Mouse (Mus musculus): ENCODE measurements at regions not wholly inside any gene's neighbourhood (a gene's known extent, or its start where the extent isn't known, plus 50 kb on each side); places are given as distances from the start of the nearest gene placed in this dataset.

DNA sequence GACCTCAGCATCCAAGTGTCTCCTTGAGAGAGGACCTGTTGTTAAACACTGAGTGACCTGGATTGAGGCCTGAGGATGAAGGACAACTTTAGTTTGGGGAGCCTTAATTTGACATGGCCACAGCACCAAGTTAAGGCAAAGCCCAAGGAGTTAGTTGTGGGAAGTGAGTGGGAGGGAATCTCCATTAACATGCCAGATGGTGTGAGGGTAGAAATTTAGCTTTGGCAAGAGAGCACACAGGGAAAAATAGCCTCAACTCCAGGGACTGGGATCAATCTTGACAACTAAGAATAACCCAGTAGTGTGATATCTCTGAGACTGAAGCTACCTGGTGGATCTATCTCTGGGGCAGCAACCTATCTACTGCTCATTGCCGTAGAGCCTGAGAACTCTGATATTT lies 105.4 kb downstream of the Ahr start:
- Histone ChIP-seq H3K27ac (ENCODE audit: low read depth, low read length) (no peak overlapping the region), H3K4me3 (ENCODE audit: low read depth, low read length) (no peak overlapping the region), H3K4me1 (ENCODE audit: control insufficient read depth, insufficient read depth, low read length) (no peaks in the 10 kb centered on the region), H3K9ac (replicated peaks; ENCODE audit: low read depth, low read length) (no peak overlapping the region), H3K9me3 (ENCODE audit: control insufficient read depth, low read length) (no peaks in the 10 kb centered on the region), H3K27me3 (ENCODE audit: control insufficient read depth, insufficient read depth, low read length) (no peaks in the 10 kb centered on the region), H3K36me3 (ENCODE audit: control insufficient read depth, insufficient read depth, low read length) (no peaks in the 10 kb centered on the region), H3K4me2 (ENCODE audit: low read depth, low read length) (no peak overlapping the region)
- ATAC-seq (ENCODE audit: low read depth): no peak
- 100% methylated on average over 1 of the region's 1 CpGs for WGBS

DNA sequence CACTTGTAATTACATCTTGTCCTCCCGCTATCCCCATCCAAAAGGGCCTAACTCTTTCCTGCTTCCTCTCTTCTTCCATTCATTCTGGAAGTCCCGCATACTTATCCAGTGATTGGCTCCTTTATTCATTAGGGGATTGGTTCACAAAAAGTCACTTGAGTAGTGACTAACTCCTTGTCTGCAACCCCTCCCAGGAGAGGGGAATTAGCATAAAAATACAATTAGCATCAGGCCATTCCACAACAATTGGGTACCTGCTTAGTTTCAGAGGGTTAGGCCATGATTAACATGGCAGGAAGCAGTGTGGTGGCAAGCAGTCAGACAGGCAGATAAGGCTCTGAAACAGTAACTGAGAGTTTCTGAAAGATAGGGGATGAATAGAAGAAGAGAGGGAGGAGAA lies 115.6 kb downstream of the Ahr start:
- ATAC-seq (ENCODE audit: low read depth): no peak
- 80% methylated on average over 2 of the region's 2 CpGs for WGBS

DNA sequence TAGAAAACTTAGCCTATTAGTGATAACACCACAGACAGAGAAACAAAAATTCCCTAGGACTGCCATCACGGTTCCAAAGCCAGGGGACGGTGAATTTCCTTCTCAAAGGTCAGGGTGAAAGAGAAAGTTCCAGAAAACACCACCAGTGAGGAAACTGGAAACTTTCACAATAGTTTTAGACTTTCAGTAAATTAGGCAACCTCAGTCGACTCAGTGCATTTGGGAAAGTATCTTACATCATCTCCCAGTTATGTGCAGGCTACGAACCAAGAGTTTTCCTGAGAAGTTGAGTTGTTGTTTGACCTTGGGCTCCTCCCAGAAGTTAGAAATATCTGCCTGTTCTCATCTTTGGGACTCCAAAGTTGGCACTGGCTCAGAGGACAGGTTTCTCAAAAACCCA lies 116.9 kb downstream of the Ahr start:
- H3K9me3 ChIP-seq (ENCODE audit: control insufficient read depth, low read length): no peaks in the 10 kb centered on the region
- no peak overlapping the region for H3K9ac ChIP-seq (replicated peaks; ENCODE audit: low read depth, low read length)
- H3K4me3 ChIP-seq (ENCODE audit: low read depth, low read length): no peak overlapping the region
- no peaks in the 10 kb centered on the region for H3K4me1 ChIP-seq (ENCODE audit: control insufficient read depth, insufficient read depth, low read length)
- no peaks in the 10 kb centered on the region for H3K36me3 ChIP-seq (ENCODE audit: control insufficient read depth, insufficient read depth, low read length)
- no peak for ATAC-seq (ENCODE audit: low read depth)
- H3K4me2 ChIP-seq (ENCODE audit: low read depth, low read length): no peak overlapping the region
- no peak overlapping the region for H3K27ac ChIP-seq (ENCODE audit: low read depth, low read length)
- no peaks in the 10 kb centered on the region for H3K27me3 ChIP-seq (ENCODE audit: control insufficient read depth, insufficient read depth, low read length)
- WGBS: 87% methylated on average over 4 of the region's 4 CpGs

More for the DNA sequence above, 115.6 kb downstream of the Ahr start:
- Histone ChIP-seq H3K4me2 (ENCODE audit: low read depth, low read length) (no peak overlapping the region), H3K27ac (ENCODE audit: low read depth, low read length) (no peak overlapping the region), H3K9ac (replicated peaks; ENCODE audit: low read depth, low read length) (no peak overlapping the region), H3K4me3 (ENCODE audit: low read depth, low read length) (no peak overlapping the region), H3K27me3 (ENCODE audit: control insufficient read depth, insufficient read depth, low read length) (no peaks in the 10 kb centered on the region), H3K36me3 (ENCODE audit: control insufficient read depth, insufficient read depth, low read length) (no peaks in the 10 kb centered on the region), H3K4me1 (ENCODE audit: control insufficient read depth, insufficient read depth, low read length) (no peaks in the 10 kb centered on the region), H3K9me3 (ENCODE audit: control insufficient read depth, low read length) (no peaks in the 10 kb centered on the region)

DNA sequence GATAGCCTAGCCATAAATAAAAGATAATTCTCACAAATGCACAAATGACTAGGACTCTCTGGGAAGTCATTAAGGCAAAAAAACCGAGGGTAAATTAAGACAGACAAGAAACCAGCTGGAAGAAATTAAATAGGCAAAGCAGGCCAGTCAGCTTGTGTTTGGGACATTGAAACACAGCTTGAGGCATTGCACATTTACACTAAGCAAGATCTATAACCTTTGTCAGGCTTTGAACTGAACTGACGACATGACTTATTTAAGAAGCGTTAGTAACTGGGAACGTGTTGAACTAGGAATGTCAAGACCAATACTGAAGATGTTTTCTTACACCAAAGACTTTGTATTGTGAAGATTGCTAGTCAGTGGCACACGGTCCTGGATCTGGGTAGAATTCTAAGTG lies 118.3 kb downstream of the Ahr start:
- no peaks in the 10 kb centered on the region for H3K27me3 ChIP-seq (ENCODE audit: control insufficient read depth, insufficient read depth, low read length)
- no peak overlapping the region for H3K4me2 ChIP-seq (ENCODE audit: low read depth, low read length)
- no peak overlapping the region for H3K9ac ChIP-seq (replicated peaks; ENCODE audit: low read depth, low read length)
- H3K9me3 ChIP-seq (ENCODE audit: control insufficient read depth, low read length): no peaks in the 10 kb centered on the region
- WGBS: 37% methylated on average over 5 of the region's 5 CpGs
- no peaks in the 10 kb centered on the region for H3K4me1 ChIP-seq (ENCODE audit: control insufficient read depth, insufficient read depth, low read length)
- no peak for ATAC-seq (ENCODE audit: low read depth)
- H3K4me3 ChIP-seq (ENCODE audit: low read depth, low read length): no peak overlapping the region
- no peak overlapping the region for H3K27ac ChIP-seq (ENCODE audit: low read depth, low read length)
- no peaks in the 10 kb centered on the region for H3K36me3 ChIP-seq (ENCODE audit: control insufficient read depth, insufficient read depth, low read length)

DNA sequence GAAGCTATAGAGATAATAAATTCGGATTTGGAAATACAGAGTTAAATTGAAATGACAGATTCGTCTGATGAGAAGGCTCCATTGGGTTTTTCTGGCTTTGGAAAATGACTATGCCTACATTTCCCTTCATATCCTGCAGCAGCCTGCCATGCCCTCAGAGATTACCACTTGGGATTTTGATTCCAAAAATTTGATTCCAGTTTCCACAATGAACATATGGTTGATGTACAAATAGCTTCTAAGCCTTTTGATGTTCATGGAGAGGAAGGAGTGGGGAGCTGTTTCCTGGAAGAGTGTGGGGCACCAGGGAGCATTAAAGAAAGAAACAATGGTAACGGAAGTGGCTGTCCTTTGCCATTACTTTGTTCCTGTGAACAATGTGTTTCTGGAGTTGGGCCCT lies 122.1 kb downstream of the Ahr start:
- no peak for ATAC-seq (ENCODE audit: low read depth)
- no peak overlapping the region for H3K4me2 ChIP-seq (ENCODE audit: low read depth, low read length)
- H3K27ac ChIP-seq (ENCODE audit: low read depth, low read length): no peak overlapping the region
- no peaks in the 10 kb centered on the region for H3K4me1 ChIP-seq (ENCODE audit: control insufficient read depth, insufficient read depth, low read length)
- H3K9me3 ChIP-seq (ENCODE audit: control insufficient read depth, low read length): no peaks in the 10 kb centered on the region
- no peak overlapping the region for H3K4me3 ChIP-seq (ENCODE audit: low read depth, low read length)
- H3K27me3 ChIP-seq (ENCODE audit: control insufficient read depth, insufficient read depth, low read length): no peaks in the 10 kb centered on the region
- no peaks in the 10 kb centered on the region for H3K36me3 ChIP-seq (ENCODE audit: control insufficient read depth, insufficient read depth, low read length)
- 62% methylated on average over 3 of the region's 3 CpGs for WGBS
- H3K9ac ChIP-seq (replicated peaks; ENCODE audit: low read depth, low read length): no peak overlapping the region

DNA sequence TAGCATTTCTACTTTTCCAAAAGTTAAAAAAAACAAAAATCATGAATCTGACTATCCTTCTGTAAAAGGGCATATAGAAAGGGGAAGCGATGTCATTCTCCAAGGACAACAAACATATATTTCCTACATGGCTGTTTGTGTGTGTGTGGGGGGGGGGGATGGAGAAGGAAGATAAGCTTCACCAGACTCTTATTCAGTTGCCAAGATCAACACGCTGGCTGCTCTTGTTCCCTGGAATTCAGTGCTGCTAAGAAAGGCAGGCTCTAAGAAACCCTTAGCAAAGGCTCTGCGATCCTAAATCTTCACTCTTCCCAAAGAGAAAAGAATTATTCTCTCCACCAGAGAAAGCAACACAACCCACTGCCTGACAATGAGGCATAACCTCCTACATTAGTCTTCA lies 126.4 kb downstream of the Ahr start:
- Histone ChIP-seq H3K27ac (ENCODE audit: low read depth, low read length) (no peak overlapping the region), H3K4me1 (ENCODE audit: control insufficient read depth, insufficient read depth, low read length) (no peaks in the 10 kb centered on the region), H3K9me3 (ENCODE audit: control insufficient read depth, low read length) (no peaks in the 10 kb centered on the region), H3K4me2 (ENCODE audit: low read depth, low read length) (no peak overlapping the region), H3K4me3 (ENCODE audit: low read depth, low read length) (no peak overlapping the region), H3K27me3 (ENCODE audit: control insufficient read depth, insufficient read depth, low read length) (no peaks in the 10 kb centered on the region), H3K9ac (replicated peaks; ENCODE audit: low read depth, low read length) (no peak overlapping the region), H3K36me3 (ENCODE audit: control insufficient read depth, insufficient read depth, low read length) (no peaks in the 10 kb centered on the region)
- WGBS: 66% methylated on average over 3 of the region's 3 CpGs
- ATAC-seq (ENCODE audit: low read depth): no peak

DNA sequence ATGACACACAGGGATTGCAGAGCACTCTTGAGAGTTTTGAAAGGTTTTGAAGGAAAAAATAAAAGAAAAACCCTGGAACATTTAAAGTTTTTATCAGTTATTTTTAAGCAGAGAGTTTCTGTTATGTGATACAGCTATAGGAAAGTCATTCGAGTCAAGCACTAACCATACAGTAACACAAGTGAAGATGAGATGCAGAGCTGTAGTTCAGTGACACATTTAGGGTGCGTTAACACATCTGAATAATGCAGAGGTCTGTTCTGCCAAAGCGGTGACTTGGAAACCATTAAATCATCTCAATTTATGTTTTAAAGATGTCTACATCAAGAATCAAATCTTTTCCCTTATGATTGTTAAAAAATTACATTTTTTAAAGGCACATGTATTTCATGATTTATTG lies 126.8 kb downstream of the Ahr start:
- no peak for ATAC-seq (ENCODE audit: low read depth)
- Histone ChIP-seq H3K9ac (replicated peaks; ENCODE audit: low read depth, low read length) (no peak overlapping the region), H3K4me1 (ENCODE audit: control insufficient read depth, insufficient read depth, low read length) (no peaks in the 10 kb centered on the region), H3K4me2 (ENCODE audit: low read depth, low read length) (no peak overlapping the region), H3K27me3 (ENCODE audit: control insufficient read depth, insufficient read depth, low read length) (no peaks in the 10 kb centered on the region), H3K36me3 (ENCODE audit: control insufficient read depth, insufficient read depth, low read length) (no peaks in the 10 kb centered on the region), H3K9me3 (ENCODE audit: control insufficient read depth, low read length) (no peaks in the 10 kb centered on the region), H3K4me3 (ENCODE audit: low read depth, low read length) (no peak overlapping the region), H3K27ac (ENCODE audit: low read depth, low read length) (no peak overlapping the region)
- 82% methylated on average over 3 of the region's 3 CpGs for WGBS

DNA sequence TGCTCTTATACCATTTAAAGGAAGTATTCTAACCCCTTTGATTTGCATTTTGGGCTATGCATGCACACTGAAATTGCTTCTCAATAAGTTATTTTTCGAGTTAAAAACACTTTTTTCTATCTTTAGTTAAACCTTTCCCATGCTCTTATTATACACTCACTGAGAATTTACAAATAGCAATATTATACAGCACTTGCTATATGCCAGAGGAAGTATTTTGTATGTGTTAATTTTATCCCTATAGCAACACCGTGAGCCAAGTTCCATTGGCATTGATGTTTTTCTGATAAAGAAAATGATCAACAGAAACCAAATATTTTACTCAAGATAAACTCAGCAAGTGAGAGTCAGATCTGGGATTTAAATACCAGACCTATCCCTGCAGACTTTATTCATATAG lies 133.0 kb downstream of the Ahr start:
- no peak for ATAC-seq (ENCODE audit: low read depth)
- no peak overlapping the region for H3K4me2 ChIP-seq (ENCODE audit: low read depth, low read length)
- H3K27me3 ChIP-seq (ENCODE audit: control insufficient read depth, insufficient read depth, low read length): no peaks in the 10 kb centered on the region
- no peak overlapping the region for H3K27ac ChIP-seq (ENCODE audit: low read depth, low read length)
- H3K9ac ChIP-seq (replicated peaks; ENCODE audit: low read depth, low read length): no peak overlapping the region
- 63% methylated on average over 2 of the region's 2 CpGs for WGBS
- no peaks in the 10 kb centered on the region for H3K4me1 ChIP-seq (ENCODE audit: control insufficient read depth, insufficient read depth, low read length)
- H3K36me3 ChIP-seq (ENCODE audit: control insufficient read depth, insufficient read depth, low read length): no peaks in the 10 kb centered on the region
- H3K4me3 ChIP-seq (ENCODE audit: low read depth, low read length): no peak overlapping the region
- H3K9me3 ChIP-seq (ENCODE audit: control insufficient read depth, low read length): no peaks in the 10 kb centered on the region

DNA sequence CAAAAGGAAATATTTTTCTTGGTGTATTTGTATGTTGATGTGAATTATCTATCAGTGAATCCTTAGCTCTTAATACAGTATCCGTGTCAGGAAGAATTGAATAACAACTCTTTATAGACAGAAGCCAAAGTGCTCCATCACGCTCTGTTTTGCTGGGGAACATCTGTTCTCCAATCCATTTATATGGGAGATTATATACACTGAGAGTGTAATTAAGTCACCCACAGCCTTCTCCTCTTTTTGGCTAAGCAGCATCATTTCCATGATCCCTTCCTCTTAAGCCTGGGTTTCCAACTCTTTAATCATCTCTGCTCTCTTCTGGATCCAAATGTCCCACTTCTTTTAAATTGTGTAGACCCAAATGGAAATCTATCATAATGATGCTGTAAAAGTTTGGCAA lies 133.6 kb downstream of the Ahr start:
- WGBS: 76% methylated on average over 2 of the region's 2 CpGs
- H3K36me3 ChIP-seq (ENCODE audit: control insufficient read depth, insufficient read depth, low read length): no peaks in the 10 kb centered on the region
- H3K4me2 ChIP-seq (ENCODE audit: low read depth, low read length): no peak overlapping the region
- H3K4me1 ChIP-seq (ENCODE audit: control insufficient read depth, insufficient read depth, low read length): no peaks in the 10 kb centered on the region
- H3K27ac ChIP-seq (ENCODE audit: low read depth, low read length): no peak overlapping the region
- H3K27me3 ChIP-seq (ENCODE audit: control insufficient read depth, insufficient read depth, low read length): no peaks in the 10 kb centered on the region
- H3K9ac ChIP-seq (replicated peaks; ENCODE audit: low read depth, low read length): no peak overlapping the region
- H3K9me3 ChIP-seq (ENCODE audit: control insufficient read depth, low read length): no peaks in the 10 kb centered on the region
- H3K4me3 ChIP-seq (ENCODE audit: low read depth, low read length): no peak overlapping the region
- ATAC-seq (ENCODE audit: low read depth): no peak

DNA sequence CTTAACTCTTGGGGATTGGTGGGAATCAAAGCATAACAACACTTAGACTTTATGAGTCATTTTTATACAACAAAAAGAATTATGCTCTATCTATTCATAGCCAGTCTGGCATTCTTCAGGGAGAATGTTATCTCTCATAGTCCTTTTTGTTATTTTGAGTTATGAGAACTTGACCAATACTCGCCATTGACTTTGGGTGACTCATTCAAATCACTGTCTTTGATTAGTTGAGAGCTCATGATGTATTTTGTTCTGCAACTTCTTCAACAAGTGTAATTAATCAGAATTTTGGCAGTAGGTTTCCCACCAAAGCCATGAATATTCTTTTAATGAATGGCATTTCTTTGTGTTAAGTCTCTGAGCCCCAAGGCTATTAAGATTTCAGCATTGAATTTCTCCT lies 139.6 kb downstream of the Ahr start:
- Histone ChIP-seq H3K27ac (ENCODE audit: low read depth, low read length) (no peak overlapping the region), H3K9me3 (ENCODE audit: control insufficient read depth, low read length) (no peaks in the 10 kb centered on the region), H3K4me3 (ENCODE audit: low read depth, low read length) (no peak overlapping the region), H3K4me2 (ENCODE audit: low read depth, low read length) (no peak overlapping the region), H3K36me3 (ENCODE audit: control insufficient read depth, insufficient read depth, low read length) (no peaks in the 10 kb centered on the region), H3K4me1 (ENCODE audit: control insufficient read depth, insufficient read depth, low read length) (no peaks in the 10 kb centered on the region), H3K9ac (replicated peaks; ENCODE audit: low read depth, low read length) (no peak overlapping the region), H3K27me3 (ENCODE audit: control insufficient read depth, insufficient read depth, low read length) (no peaks in the 10 kb centered on the region)
- 70% methylated on average over 1 of the region's 1 CpGs for WGBS
- no peak for ATAC-seq (ENCODE audit: low read depth)
